Mouse (Mus musculus) forebrain, embryonic 12.5 days (tissue): Measurements from ENCODE around the gene Krtcap2. TPM values are rescaled to one million over a fixed set of nuclear protein-coding genes. Genes with fewer than 3 reads are reported as not detected.

Source experiments
- ATAC-seq: fragments of 200-750 bp; cut with Nextera tagmentation; 2 replicates; pipeline ENCODE4 v1.8.0; 2017; ENCODE audit warnings: moderate TSS enrichment; ENCODE audit not compliant: low FRiP score
- H3K27ac ChIP-seq: fragments of 300-500 bp; sonication (generic); 2 replicates; pipeline ENCODE4 v1.5.1; 2016; ENCODE audit warnings: mild to moderate bottlenecking
- H3K27me3 ChIP-seq: fragments of 300-500 bp; sonication (generic); 2 replicates; pipeline ENCODE4 v1.6.1; 2016; ENCODE audit warnings: mild to moderate bottlenecking
- H3K36me3 ChIP-seq: fragments of 300-500 bp; sonication (generic); replicated peaks from 2 replicates; pipeline ENCODE4 v1.6.1; 2016; ENCODE audit warnings: mild to moderate bottlenecking
- H3K4me1 ChIP-seq: fragments of 300-500 bp; sonication (generic); 2 replicates; pipeline ENCODE4 v1.6.1; 2016
- H3K4me2 ChIP-seq: fragments of 300-500 bp; sonication (generic); 2 replicates; pipeline ENCODE4 v1.6.1; 2016; ENCODE audit warnings: mild to moderate bottlenecking, moderate library complexity
- H3K4me3 ChIP-seq: fragments of 300-500 bp; sonication (generic); replicated peaks from 2 replicates; pipeline ENCODE4 v1.5.1; 2016; ENCODE audit warnings: mild to moderate bottlenecking
- H3K9ac ChIP-seq: fragments of 300-500 bp; sonication (generic); 2 replicates; pipeline ENCODE4 v1.6.1; 2016; ENCODE audit warnings: mild to moderate bottlenecking
- H3K9me3 ChIP-seq: fragments of 300-500 bp; sonication (generic); 2 replicates; pipeline ENCODE4 v1.6.1; 2016
- WGBS: fragments of 180-500 bp; shearing (Covaris S2); methylation state at CpG from one replicate; pipeline ENCODE4 v1.1.7; 2016; 5-methylcytosine and 5-hydroxymethylcytosine counted together
- polyA plus RNA-seq: library from polyadenylated mRNA; unstranded; fragments of >200 nt; fragmentation: Nextera tagmentation; extraction: Ambion mirVana; gene quantifications from 2 replicates; pipeline ENCODE4 v1.2.1, GENCODE M21; 2016

The Krtcap2 gene
- polyA plus RNA-seq, 1 experiment from 2014 or later = 252 TPM

- H3K9me3 ChIP-seq = no peaks in the 10 kb centered on the region
- no peak overlapping the region for H3K4me3 ChIP-seq
- H3K9ac ChIP-seq = no peak overlapping the region
- H3K27me3 ChIP-seq = peaks cover 5% of the 10 kb centered on the region; the same call in 1 of the 2 replicates
- 70% methylated on average over 3 of the region's 3 CpGs for WGBS
- no peak overlapping the region for H3K27ac ChIP-seq
- no peak for ATAC-seq
- no peak overlapping the region for H3K4me2 ChIP-seq
- no peaks in the 10 kb centered on the region for H3K36me3 ChIP-seq
- H3K4me1 ChIP-seq = no peaks in the 10 kb centered on the region
Measured at GRCm38 (mm10) chr3:89260211-89260610, 14.4 kb downstream of the Krtcap2 start.

GRCm38 (mm10) chr3:89262417-89262816 is 16.7 kb downstream of the Krtcap2 start:
- no peaks in the 10 kb centered on the region for H3K9me3 ChIP-seq
- peaks cover 3% of the 10 kb centered on the region; the same call in 1 of the 2 replicates for H3K27me3 ChIP-seq
- no peak for ATAC-seq
- no peaks in the 10 kb centered on the region for H3K36me3 ChIP-seq
- H3K27ac ChIP-seq = no peak overlapping the region
- 75% methylated on average over 10 of the region's 10 CpGs for WGBS
- H3K4me3 ChIP-seq = no peak overlapping the region
- no peak overlapping the region for H3K4me2 ChIP-seq
- H3K4me1 ChIP-seq = peaks cover 12% of the 10 kb centered on the region
- no peak overlapping the region for H3K9ac ChIP-seq

GRCm38 (mm10) chr3:89266439-89266893 is 20.7 kb downstream of the Krtcap2 start:
- Histone ChIP-seq H3K36me3 (no peaks in the 10 kb centered on the region; the same call in 1 of the 2 replicates), H3K27ac (peak overlapping the region; percentile 68), H3K9ac (peak overlapping the region; percentile 83), H3K4me3 (peak overlapping the region; percentile 71), H3K4me1 (peaks cover 41% of the 10 kb centered on the region), H3K4me2 (peak overlapping the region; percentile 98), H3K27me3 (peaks cover 14% of the 10 kb centered on the region; the same call in 1 of the 2 replicates), H3K9me3 (no peaks in the 10 kb centered on the region)
- ATAC-seq = peak; percentile 90
- WGBS = under 1% methylated on average over 20 of the region's 20 CpGs

GRCm38 (mm10) chr3:89268916-89269315 is 23.1 kb downstream of the Krtcap2 start:
- no peak overlapping the region for H3K4me3 ChIP-seq
- peak overlapping the region; percentile 75; the same call in 1 of the 2 replicates for H3K4me2 ChIP-seq
- no peak overlapping the region for H3K27ac ChIP-seq
- no peaks in the 10 kb centered on the region; the same call in 1 of the 2 replicates for H3K36me3 ChIP-seq
- no peak overlapping the region for H3K9ac ChIP-seq
- no peak for ATAC-seq
- H3K4me1 ChIP-seq = peaks cover 45% of the 10 kb centered on the region
- WGBS = 52% methylated on average over 8 of the region's 8 CpGs
- H3K9me3 ChIP-seq = no peaks in the 10 kb centered on the region
- peaks cover 23% of the 10 kb centered on the region; the same call in 1 of the 2 replicates for H3K27me3 ChIP-seq

DNA sequence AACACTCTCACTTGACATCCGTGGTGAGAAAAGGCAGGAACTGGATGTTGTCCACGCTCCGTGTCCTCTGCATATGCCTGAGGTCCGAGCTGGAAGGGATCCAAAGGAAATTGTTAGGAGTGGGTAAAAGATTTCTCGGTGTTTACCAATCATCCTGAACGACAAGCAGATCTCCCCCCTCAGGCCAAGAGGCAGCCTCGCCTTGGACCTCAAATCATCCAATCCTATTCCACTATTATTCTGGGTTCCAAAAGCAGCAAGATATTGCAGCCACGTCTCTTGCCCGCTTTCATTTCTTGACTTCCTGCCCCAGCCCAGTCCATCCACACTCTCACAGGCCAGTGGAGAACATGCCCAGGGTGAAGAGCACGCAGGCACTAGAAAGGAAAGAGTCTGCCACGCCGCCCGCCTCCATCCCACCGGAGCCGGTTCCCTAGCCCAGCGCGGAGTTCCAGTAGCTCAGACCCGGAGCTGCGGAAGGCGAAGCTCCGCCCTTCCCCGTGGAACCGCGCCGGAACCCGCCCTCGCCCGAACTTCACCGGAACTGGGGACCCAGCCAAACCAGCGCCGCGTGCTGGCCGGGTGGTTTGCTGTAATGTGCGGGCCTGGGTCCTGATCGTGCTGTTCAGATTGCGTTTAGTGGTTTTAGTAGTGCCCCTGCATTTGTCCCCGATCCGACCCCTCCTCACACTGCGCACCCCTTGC is 24.4 kb downstream of the Krtcap2 start, which contains the start of gene Slc50a1:
Gene Slc50a1, minus strand, starts transcription at position 520 of the 705 bp plus-strand sequence.
- peak within 1 kb of the TSS; percentile 50 for H3K4me3 ChIP-seq
- H3K9me3 ChIP-seq = no peaks in the 10 kb centered on the region
- H3K36me3 ChIP-seq = no peaks in the 10 kb centered on the region; the same call in 1 of the 2 replicates
- peaks cover 23% of the 10 kb centered on the region; the same call in 1 of the 2 replicates for H3K27me3 ChIP-seq
- peak; percentile 54 for ATAC-seq
- H3K27ac ChIP-seq = peak within 1 kb of the TSS; percentile 54
- H3K9ac ChIP-seq = peak within 1 kb of the TSS; percentile 67
- 4% methylated on average over 39 of the region's 39 CpGs for WGBS
- H3K4me1 ChIP-seq = peaks cover 45% of the 10 kb centered on the region
- peak within 1 kb of the TSS; percentile 75 for H3K4me2 ChIP-seq

DNA sequence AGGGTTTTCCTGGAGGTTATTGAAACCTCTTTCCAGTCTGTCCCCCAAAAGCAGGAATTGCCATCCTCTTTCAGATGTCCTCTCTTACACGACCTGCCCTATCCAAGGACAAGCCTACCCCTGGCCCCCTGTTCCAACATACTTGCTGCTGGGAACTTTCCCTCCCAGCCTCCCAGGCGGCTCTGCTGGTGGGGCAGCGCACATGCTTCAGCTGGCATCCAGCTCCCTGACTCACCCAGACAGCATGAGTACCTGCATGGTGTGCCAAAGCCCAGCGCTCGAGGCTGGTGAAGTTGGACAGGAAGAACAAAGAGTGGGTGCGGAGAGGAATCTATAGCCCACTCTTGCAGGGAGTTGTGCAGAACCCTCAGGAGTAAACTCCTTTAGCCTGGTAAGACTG is 25.1 kb downstream of the Krtcap2 start:
- H3K36me3 ChIP-seq = no peaks in the 10 kb centered on the region; the same call in 1 of the 2 replicates
- no peaks in the 10 kb centered on the region for H3K9me3 ChIP-seq
- peak overlapping the region; percentile 75 for H3K4me2 ChIP-seq
- peak overlapping the region; percentile 50 for H3K4me3 ChIP-seq
- H3K9ac ChIP-seq = peak overlapping the region; percentile 67; the same call in 1 of the 2 replicates
- ATAC-seq = no peak
- H3K27ac ChIP-seq = peak overlapping the region; percentile 54; the same call in 1 of the 2 replicates
- peaks cover 44% of the 10 kb centered on the region for H3K4me1 ChIP-seq
- H3K27me3 ChIP-seq = peaks cover 23% of the 10 kb centered on the region; the same call in 1 of the 2 replicates
- WGBS = 70% methylated on average over 6 of the region's 6 CpGs

- Histone ChIP-seq H3K9ac (no peak overlapping the region), H3K4me2 (no peak overlapping the region), H3K36me3 (no peaks in the 10 kb centered on the region; the same call in 1 of the 2 replicates), H3K4me3 (no peak overlapping the region), H3K27ac (no peak overlapping the region), H3K4me1 (peaks cover 39% of the 10 kb centered on the region), H3K9me3 (no peaks in the 10 kb centered on the region), H3K27me3 (peaks cover 23% of the 10 kb centered on the region; the same call in 1 of the 2 replicates)
- ATAC-seq = no peak
- 61% methylated on average over 6 of the region's 6 CpGs for WGBS
Measured at GRCm38 (mm10) chr3:89271760-89272159, 26.0 kb downstream of the Krtcap2 start.

GRCm38 (mm10) chr3:89276061-89276460 is 30.3 kb downstream of the Krtcap2 start:
- Histone ChIP-seq H3K27ac (no peak overlapping the region), H3K9me3 (no peaks in the 10 kb centered on the region), H3K9ac (no peak overlapping the region), H3K36me3 (no peaks in the 10 kb centered on the region), H3K4me2 (no peak overlapping the region), H3K4me1 (peaks cover 35% of the 10 kb centered on the region), H3K4me3 (no peak overlapping the region), H3K27me3 (peaks cover 51% of the 10 kb centered on the region)
- 90% methylated on average over 13 of the region's 13 CpGs for WGBS
- ATAC-seq = no peak

DNA sequence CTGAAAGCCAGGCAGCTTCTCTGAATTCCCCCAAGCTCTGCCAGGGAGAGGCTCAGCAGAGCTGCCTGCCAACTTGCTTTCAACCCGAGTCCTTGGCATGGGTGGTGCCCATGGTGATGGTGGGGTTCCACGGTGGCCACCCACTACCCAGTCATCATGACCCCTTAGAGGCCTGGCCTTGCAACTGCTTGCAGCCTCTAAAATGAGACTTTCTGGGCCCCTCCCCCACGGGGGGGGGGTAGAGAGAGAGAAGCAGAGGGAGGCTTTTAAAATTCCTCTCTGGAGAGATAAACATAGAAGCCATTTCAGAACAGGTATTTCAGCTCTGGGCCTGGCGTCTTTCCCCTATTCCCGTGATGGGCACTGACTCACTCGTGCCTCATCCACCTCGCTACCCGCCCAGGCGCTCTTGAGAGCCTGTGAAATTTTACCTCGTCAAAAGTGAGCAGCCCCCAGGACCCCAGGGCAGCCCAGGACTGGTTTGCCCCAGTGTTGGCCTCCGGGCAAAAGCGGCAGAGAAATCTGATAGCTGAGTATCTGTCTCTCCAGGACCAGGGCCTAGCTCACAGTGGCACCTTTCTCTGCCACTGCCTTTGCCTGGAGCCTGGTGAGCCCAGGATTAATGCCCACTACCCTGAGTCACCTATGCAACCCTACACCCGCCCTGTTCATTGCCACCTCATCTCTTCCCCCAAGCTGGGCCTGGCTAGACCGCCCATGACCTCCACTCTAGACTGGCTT is 31.7 kb downstream of the Krtcap2 start:
- no peak for ATAC-seq
- Histone ChIP-seq H3K27me3 (peaks cover 51% of the 10 kb centered on the region), H3K9me3 (no peaks in the 10 kb centered on the region), H3K4me1 (peaks cover 43% of the 10 kb centered on the region), H3K4me2 (peak overlapping the region; percentile 24), H3K9ac (peak overlapping the region; percentile 29; the same call in 1 of the 2 replicates), H3K27ac (no peak overlapping the region), H3K36me3 (no peaks in the 10 kb centered on the region), H3K4me3 (no peak overlapping the region)
- 54% methylated on average over 14 of the region's 14 CpGs for WGBS

- 0 out of 2 replicates have a peak overlapping the region, but pooled peaks have one; percentile 8 for H3K4me3 ChIP-seq
- H3K4me2 ChIP-seq = peak overlapping the region; percentile 24; the same call in 1 of the 2 replicates
- no peaks in the 10 kb centered on the region for H3K36me3 ChIP-seq
- no peak for ATAC-seq
- H3K4me1 ChIP-seq = peaks cover 43% of the 10 kb centered on the region
- peaks cover 52% of the 10 kb centered on the region for H3K27me3 ChIP-seq
- H3K9me3 ChIP-seq = no peaks in the 10 kb centered on the region
- 74% methylated on average over 6 of the region's 7 CpGs for WGBS
- H3K9ac ChIP-seq = peak overlapping the region; percentile 33; the same call in 1 of the 2 replicates
- no peak overlapping the region for H3K27ac ChIP-seq
Measured at GRCm38 (mm10) chr3:89278107-89278506, 32.3 kb downstream of the Krtcap2 start.

- H3K27me3 ChIP-seq = peaks cover 53% of the 10 kb centered on the region
- H3K9ac ChIP-seq = no peak overlapping the region
- H3K4me3 ChIP-seq = peak overlapping the region; percentile 45; the same call in 1 of the 2 replicates
- H3K36me3 ChIP-seq = no peaks in the 10 kb centered on the region
- H3K4me2 ChIP-seq = peak overlapping the region; percentile 87
- WGBS = 26% methylated on average over 8 of the region's 8 CpGs
- H3K4me1 ChIP-seq = peaks cover 43% of the 10 kb centered on the region
- no peak for ATAC-seq
- H3K27ac ChIP-seq = 0 out of 2 replicates have a peak overlapping the region, but pooled peaks have one; percentile 61
- no peaks in the 10 kb centered on the region for H3K9me3 ChIP-seq
Measured at GRCm38 (mm10) chr3:89278643-89279042, 32.9 kb downstream of the Krtcap2 start.
